Mouse (Mus musculus) adrenal gland, adult 8-10 months (tissue): ENCODE measurements around the gene Med1. TPM values are rescaled to one million over a fixed set of nuclear protein-coding genes. Genes with fewer than 3 reads are reported as not detected.
"Not testable (repeated sequence)": the region's sequence is repeated elsewhere in the genome, so short reads cannot be mapped to it uniquely, and the experiment has no call there.

ENCODE experiments used
- DNase-seq: peaks from one replicate; pipeline ENCODE4 v3.0.0; 2022
- total RNA-seq, 4 experiments: library from RNA; stranded (reverse); gene quantifications; 2 replicates each; pipeline ENCODE4 v1.2.4; 2022

The Med1 gene
- 10 to 100 TPM; 62.9 to 72.7 (median 66.6) TPM for total RNA-seq

DNA sequence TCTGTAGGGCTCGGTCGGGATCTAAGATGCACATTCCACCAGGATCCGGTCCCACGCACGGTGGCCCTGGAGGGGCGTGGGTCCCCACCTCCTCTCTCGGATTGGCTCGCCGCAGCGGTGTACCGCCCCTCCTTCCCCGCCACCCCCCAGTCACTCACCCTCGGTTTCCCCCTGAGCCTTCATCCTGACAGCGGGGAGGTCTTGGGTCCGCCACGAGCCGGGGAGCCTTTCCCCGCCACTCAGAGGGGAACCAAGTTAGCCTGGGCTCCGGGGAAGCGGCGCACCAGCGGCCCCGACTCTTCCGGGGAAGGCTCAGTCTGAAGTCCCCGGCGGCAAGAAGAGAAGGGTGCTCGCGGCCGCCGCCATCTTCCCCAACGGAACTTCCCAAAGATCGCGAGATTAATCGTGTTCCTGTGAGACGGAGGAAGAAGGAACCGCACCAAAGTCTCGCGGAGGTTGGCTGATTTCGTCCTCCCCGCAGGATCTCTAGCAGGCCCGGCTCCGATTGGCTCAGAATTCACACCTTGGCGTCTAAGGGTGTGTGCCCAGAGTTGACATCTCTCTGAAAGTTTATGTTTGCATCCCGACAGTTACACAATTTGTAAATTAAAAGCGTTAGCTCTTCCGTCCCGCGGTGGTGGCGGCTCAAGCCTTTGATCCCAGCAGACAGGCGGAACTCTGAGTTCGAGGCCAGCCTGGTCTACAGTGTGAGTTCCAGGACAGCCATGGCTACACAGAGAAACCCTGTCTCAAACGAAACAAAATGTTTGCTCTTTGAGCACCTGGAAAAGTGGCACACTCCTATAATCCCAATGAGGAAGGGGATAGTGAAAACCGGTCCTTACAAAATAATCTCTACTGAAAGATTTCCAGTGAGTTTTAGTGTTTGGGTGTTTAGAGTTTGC, at the start of gene Med1:
TSS of gene Med1 (minus strand) at position 393 of the 905 bp plus-strand sequence.
- peak; percentile 92 for DNase-seq

DNA sequence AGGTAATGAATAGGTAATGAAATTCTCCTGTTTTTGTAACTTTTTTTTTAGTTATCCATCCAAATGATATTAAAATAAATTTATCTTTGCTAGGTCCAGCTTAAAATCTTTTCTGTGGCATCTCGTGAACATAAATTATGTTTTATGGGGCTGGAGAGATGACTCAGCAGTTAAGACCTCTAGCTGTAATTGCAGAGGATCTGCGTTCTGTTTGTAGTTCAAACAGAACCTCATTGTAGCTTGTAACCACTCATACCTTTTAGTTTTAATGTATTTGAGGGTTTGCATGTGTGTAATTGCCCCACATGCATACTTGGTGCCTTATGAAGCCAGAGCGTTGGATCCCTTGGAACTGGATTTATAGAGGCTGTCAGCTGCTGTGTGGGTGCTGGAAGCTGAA, 45.9 kb upstream of the Med1 start:
- no peak for DNase-seq

DNA sequence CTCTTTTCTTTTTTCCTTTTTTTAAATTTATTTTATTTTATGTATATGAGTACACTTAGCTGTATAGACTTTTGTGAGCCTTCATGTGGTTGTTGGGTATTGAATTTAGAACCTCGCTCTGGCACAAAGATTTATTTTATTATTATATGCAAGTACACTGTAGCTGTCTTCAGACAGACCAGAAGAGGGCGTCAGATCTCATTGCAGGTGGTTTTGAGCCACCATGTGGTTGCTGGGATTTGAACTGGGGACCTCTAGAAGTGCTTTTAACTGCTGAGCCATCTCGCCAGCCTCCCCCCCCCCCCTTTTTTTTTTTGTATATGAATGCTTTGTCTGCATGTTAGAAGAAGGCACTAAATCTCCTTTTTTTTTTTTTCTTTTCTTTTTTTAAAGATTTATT, 45.3 kb upstream of the Med1 start:
- no peak for DNase-seq

DNA sequence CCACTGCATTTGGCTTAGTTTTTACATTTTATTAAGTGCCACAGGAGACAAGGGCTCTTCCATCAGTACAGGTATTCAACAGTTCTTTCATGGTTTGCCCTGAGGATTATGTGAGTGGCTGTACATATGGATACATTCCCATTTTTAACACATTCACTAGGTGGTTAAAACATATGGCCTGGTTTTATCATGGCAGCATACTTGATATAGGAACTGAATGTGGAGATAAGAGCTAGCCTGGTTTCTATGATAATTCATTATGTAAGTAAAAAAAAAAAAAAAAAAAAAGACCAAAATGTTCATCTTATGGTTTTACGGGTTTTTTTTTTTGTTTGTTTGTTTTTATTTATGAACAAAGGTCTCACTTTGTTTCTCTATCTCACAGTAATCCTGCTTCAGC, 33.3 kb upstream of the Med1 start:
- no peak for DNase-seq

DNA sequence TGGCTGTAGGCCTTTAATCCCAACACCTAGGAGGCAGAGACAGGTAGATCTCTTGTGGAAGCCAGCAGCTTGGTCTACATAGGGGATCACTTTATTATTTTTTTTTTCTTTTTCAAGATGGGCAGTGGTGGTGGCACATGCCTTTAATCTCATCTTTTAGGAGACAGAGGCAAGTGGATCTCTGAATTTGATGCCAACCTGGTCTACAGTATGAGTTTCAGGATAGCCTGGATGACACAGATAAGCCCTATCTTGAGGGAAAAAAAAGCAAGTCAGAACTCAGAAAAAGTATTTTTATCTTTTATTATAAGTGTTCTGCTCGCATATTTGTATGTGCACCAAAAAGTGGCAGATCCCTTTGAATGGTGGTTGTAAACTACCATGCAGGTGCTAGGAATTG, 20.2 kb upstream of the Med1 start:
- DNase-seq: no peak

DNA sequence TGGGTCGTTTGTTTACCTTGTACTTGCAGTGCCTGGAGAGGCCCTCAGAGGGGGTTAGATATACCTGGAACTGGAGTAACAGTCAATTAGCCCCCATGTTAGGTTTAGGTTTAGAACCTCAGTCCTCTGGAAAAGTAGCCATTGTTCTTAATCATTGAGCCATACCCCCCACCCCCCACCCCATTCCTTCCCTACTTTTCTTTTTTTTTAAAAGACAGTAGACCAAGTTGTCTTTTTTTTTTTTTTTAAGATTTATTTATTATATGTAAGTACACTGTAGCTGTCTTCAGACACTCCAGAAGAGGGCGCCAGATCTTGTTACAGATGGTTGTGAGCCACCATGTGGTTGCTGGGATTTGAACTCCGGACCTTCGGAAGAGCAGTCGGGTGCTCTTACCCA, 16.6 kb upstream of the Med1 start:
- not testable (repeated sequence) for DNase-seq

DNA sequence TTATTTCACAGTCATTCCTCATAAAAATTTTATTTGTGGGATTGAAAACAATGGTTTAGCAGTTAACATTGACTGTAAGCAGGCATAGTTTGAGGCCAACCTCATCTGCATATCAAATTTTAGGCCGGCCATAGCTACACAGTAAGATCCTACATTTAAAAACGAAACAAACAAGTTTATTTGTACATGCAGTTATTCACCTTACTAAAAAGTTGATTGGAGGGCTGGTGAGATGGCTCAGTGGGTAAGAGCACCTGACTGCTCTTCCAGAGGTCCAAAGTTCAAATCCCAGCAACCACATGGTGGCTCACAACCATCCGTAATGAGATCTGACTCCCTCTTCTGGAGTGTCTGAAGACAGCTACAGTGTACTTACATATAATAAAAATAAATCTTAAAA, 13.2 kb upstream of the Med1 start:
- DNase-seq: not testable (repeated sequence)

DNA sequence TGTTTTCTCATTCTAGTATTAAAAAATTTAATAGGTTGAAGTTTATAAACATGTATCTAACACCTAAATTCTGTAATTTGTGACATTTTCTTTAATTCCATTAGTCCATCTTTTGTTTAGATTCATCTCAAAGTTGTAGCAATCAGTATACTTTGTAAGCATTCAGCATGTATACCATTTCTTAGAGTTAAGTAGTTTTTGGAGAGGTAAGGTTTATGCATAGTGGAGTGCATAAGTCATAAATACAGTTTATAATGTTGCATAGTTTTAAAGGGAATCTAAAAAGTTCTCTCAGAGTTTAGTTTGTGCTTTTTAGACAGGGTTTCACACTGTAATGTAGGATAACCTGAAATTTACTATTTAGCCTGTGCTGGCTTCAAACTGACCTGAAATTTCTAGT, 12.4 kb upstream of the Med1 start:
- DNase-seq: no peak

DNA sequence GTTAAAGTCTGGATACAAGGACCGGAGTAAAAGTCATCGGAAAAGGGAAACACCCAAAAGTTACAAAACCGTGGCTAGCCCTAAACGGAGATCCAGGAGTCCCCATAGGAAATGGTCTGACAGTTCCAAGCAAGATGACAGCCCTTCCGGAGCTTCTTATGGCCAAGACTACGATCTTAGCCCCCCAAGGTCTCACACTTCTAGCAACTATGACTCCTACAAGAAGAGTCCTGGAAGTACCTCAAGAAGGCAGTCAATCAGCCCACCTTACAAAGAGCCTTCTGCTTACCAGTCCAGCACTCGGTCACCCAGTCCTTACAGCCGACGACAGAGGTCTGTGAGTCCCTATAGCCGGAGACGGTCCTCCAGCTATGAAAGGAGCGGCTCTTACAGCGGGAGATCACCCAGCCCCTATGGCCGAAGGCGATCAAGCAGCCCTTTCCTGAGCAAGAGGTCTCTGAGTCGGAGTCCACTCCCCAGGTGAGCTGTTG, 10.9 kb upstream of the Med1 start:
- DNase-seq: no peak

DNA sequence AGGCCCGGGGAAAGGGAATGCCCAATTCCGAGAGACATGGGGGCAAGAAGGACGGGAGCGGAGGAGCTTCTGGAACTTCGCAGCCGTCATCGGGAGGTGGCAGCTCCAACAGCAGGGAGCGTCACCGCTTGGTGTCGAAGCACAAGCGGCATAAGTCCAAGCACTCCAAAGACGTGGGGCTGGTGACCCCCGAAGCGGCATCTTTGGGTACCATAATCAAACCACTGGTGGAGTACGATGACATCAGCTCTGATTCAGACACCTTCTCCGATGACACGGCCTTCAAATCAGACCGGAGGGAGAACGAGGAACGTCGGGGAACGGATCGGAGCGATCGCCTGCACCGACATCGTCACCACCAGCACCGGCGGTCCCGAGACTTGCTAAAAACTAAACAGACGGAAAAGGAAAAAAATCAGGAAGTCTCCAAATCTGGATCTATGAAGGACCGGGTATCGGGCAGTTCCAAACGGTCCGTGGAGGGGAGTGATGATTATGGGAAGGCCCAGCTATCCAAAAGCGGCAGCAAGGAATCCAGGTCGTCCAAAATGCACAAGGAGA, 10.3 kb upstream of the Med1 start:
- peak; percentile 51 for DNase-seq

DNA sequence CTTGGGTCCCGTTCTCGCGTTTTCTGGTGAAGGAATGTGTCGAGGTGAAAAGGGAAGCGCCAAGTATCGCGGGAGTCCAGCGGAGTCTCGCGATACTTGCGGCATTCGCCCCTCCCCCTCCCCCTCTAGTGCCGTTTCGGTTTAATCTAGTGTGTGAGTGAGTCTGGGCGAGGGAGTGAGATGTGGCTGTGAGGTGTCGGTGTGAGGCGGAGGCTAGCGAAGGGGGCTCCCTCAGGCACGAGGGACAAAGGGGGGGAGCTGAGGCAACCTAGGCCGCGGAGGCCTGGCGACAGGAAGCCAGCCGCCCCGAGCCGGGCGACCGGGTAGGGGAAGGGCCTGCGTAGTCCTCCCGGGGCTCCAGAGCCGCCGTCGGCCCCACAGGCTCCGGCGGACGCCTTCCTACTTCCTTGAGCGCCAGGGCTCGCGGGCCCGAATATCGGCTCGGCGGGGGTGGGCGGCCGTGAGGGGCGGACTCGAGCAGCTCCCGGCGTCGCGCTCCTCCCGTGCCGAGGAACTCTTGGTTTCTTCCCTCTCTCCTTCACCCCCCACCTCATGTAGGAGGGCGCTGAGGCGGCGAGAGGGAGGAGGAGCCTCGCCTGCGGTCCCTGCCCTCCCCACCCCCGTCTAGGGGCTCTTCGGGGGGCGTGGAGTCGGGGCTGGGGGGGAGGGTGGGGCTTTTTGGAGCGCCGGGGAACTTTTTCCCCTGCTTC, 9.7 kb upstream of the Med1 start, which contains the start of gene Cdk12:
TSS of gene Cdk12 (plus strand) at position 419 of the 710 bp plus-strand sequence.
- DNase-seq: peak; percentile 93

DNA sequence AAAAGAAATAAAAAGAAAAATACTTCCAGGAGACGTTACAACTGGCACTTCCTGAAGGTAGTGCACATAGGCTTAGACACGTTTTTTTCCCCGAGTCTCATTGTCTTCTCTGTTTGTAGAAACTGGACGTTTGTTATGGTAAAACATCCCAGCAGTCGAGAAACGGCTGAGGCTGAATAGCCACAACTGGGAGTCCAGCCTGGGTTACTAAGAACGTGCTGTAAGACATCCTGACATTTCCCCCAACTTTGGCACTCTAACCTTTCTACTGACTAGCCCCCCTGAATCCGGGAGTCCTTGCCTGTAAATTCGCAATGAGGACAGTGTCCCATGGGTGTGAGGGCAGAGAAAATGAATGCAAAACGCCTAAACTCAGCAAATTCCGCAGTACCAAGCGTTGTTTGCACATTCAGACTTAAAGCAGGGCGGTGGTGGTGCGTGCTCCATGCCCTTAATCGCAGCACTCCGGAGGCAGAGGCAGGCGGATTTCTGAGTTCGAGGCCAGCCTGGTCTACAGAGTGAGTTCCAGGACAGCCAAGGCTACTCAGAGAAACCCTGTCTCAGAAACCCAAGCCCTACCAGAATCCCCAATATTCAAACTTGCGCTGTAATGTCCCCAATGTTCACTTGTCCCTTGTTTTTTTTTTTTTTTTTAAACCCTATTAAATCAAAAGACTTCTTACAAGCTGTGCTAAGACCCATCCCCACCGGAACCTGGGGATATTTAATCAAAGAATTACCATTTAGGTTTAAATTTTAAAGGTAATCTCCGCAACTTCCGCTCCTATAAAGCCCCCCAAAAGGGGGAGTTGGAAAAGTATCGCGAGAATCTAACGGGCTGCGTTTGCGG, 8.9 kb upstream of the Med1 start:
- no peak for DNase-seq

DNA sequence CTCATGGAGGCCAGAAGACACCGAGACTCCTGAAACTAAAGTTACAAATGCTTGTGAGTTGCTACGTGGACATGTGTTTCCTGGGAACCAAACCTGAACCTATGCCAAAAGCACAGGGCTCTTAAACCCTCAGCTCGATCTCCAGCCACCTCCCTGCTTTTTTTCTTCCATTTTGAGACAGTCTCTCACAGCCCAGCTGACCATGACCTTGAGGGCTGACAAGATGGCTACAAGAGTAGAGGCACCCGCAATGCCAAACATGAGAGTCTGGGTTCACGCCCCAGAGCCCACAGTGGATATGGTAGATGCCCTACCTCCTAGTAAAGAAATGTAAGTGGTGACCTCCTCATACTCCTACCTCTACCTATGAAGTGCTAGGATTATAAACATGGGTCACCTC, 2.3 kb downstream of the Med1 start:
- DNase-seq: peak; percentile 36

DNA sequence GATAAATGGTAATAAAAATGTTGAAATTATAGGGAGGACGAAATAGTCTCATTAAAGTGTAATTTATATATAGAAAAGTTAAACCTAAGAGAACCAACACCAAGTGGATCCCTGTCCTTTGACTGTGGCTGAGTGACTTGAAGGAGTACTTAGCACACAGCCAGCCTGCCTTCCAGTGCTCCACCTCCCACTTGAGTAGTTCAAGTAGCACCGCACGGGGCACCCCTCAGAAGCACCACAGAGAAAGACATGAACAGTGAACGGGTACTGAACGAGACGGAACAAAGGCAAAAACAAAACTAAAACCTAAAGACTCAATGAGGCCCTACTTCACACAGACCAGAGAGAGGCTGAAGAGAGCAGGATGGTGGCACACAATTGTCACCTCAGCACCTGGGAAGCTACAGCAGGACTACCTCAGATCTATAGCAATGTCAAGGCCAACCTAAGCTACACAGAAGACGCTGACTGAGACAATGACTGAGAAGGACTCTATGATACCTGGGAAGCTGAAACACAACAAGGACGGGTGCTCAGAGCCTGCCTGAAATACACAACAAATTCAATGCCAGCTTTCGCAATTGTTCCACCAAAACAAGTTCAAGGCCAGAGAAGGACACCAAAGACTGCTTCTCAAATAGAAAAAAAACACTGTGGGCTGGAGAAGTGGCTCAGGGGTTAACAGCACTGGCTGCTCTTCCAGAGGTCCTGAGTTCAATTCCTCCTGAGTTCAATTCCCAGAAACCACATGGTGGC, 5.3 kb downstream of the Med1 start:
- DNase-seq: peak; percentile 63

DNA sequence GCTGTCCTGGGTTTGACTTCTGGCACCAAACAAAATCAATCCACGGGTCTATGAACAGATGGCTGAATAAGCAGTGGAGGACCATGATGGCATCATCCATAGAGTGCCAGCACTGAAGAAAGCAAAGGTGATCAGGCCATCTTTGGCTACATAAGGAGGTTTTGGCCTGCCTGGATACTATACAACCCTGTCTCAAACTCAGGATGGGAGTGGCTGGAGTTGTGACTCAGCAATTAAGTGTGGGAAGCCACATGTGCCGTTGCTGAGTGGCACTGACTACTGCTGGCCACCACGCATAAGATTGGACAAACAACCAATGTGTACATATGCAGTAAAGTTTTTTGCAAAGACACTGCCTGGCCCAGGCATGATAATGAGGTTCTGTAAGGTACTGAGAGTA, 10.9 kb downstream of the Med1 start:
- DNase-seq: not testable (repeated sequence)

DNA sequence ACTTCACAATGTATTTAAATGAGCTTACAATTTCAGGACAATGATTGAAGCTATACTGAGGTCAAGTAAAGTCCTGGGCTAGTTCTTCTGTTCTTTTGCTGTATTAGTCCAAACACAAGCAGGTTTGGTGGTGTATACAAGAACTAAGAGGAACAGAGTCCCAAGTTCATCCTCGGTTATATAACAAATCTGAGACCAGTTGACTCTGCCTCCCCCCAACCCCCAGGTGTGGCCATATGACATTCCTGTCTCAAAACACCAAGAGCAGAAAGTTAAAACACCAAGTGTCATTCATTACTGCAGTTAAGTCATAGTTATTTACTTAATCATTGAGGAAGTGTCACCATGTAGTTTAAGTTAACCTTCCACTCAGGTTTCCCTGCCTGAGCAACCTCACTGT, 24.7 kb downstream of the Med1 start:
- DNase-seq: no peak

DNA sequence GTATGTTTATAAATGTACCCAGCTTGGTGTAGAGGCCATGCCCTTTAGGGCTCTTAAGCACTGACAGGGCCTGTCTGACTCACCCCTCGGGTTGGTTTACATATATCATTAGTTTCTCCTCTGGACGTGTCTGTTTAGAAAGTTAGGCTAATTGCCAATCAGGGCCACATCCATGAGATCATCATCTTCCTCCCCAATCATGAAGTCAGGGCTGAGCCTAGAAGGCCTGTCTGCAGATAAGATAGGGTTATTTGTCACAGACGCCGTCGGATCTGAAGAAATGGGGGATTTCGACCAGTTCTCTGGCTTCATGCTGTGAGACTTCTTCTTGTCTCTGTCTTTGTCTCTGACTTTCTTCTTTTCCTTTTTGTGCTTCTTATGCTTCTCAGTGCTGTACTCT, 38.0 kb downstream of the Med1 start:
- DNase-seq: no peak

DNA sequence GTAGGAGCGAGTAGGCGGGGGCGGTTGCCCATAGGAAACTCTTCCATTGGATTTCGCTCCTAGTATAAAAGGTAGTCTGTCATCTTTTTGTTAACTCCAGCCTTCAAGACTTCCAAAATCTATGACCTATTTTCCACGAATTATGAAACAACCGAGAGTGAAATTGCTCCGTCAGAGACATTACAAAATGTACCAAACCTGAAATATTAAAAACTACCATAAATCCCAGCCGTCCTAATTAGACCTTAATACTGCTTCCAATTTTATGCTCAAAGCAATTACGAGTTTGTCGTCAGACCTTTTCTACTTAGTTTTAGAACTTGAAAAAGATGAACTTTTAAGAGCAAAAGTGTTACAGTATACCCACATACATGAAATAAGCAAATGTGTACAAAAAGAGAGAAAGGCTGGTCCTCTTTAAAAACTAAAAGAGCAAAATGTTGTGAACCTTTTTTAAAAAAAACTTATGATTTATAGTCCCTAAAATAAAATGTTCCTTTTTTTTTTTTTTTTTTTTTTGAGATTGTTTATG, 42.4 kb downstream of the Med1 start:
- DNase-seq: no peak

DNA sequence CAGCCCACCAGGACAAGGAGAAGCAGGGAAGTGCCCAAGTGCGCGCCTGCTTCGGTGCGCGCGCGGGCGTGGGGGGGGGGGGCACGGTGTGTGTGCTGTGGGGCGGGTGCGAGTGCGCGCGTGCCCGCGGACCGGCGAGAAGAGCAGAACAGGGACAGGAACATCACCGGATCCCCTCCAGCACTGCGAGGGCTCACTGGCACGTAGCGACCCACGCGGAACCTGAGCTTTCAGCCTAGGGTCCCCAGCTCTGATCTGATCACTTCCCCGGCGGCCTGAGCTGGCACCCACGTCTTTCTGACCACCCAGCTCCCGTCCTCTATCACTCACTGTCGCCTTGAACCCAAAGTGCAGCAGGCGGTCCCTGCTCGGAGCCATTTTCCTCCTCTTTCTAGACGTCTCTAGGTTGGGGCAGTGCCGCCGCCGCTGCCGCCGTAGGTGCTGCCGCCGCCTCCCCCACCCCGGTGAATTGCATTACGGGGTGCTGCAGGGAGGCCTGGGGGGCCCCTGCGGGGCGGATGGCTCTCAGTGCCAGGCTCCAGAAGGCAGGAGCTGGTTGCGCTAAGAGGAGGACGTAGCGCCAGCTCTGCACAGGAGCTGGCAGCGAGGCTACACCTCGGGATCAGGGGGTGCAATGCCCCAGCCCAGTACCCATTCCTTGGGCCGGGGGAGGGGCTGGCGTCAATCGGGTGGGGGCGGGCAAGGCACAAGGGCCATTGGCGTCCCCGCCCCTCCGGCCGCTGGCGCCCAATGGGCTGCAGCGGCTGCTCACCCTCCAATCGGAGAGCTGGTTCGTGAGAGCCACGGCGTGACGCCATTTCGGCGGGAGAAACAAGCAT, 43.1 kb downstream of the Med1 start, which contains the start of gene Fbxl20:
TSS of gene Fbxl20 (minus strand) at position 618 of the 839 bp plus-strand sequence.
- DNase-seq: peak; percentile 90

DNA sequence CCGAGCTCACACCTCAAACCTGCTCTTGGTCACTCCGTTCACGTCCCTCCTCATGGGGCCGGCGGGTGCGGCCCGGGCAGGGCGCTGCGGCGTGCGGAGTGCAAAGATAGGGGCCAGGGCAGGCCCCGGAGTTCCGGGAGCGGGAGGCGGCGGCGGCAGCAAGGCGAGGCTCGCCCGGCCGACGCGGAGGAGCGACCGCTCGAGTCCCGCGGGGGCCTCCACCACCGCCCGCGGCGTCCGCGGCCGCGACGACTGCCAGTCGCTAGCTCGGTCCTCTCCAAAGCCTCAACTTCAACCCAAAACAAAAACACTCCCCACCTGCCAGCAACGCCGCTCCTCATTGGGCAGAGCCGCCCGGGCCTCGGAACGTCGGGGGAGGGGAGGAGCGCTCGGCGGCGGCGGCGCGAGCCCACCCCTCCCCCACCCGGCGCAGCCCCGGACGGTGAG, 43.8 kb downstream of the Med1 start:
- peak; percentile 90 for DNase-seq
